Mouse (Mus musculus) c-Kit-positive CD71-positive TER-119-positive erythroid progenitor cells, embryonic 14.5 days (primary cell): ENCODE measurements at regions not wholly inside any gene's neighbourhood (a gene's known extent, or its start where the extent isn't known, plus 50 kb on each side); places are given as distances from the start of the nearest gene placed in this dataset.
A peak's percentile ranks its signal among the peaks of the same experiment; 100 is the strongest.

Experiments used
- DNase-seq: peaks from one replicate; pipeline ENCODE4 v3.0.0-alpha.2; 2013; ENCODE audit warnings: low spot score

- DNase-seq: peak; percentile 10
Measured at GRCm38 (mm10) chr1:60823006-60823665, 63.7 kb upstream of the Ctla4 start.

- DNase-seq: no peak
Measured at GRCm38 (mm10) chr1:60824218-60825125, 62.3 kb upstream of the Ctla4 start.

GRCm38 (mm10) chr1:60825256-60826186 lies 61.3 kb upstream of the Ctla4 start:
- no peak for DNase-seq

GRCm38 (mm10) chr1:60826981-60827380 lies 59.8 kb upstream of the Ctla4 start:
- no peak for DNase-seq

GRCm38 (mm10) chr1:60828152-60828551 lies 58.6 kb upstream of the Ctla4 start:
- no peak for DNase-seq

GRCm38 (mm10) chr1:60829849-60830248 lies 57.0 kb upstream of the Ctla4 start:
- DNase-seq: no peak

- DNase-seq: no peak
Measured at GRCm38 (mm10) chr1:60833668-60834067, 53.1 kb upstream of the Ctla4 start.
